Mouse (Mus musculus): ENCODE data around the gene Paxx. TPM values are rescaled to one million over a fixed set of nuclear protein-coding genes. Genes with fewer than 3 reads are reported as not detected.
"Not testable (repeated sequence)": the region's sequence is repeated elsewhere in the genome, so short reads cannot be mapped to it uniquely, and the experiment has no call there.

Gene Paxx
- total and polyA plus RNA-seq, 3 experiments = 13.9 to 16.2 (median 15.1) TPM

DNA sequence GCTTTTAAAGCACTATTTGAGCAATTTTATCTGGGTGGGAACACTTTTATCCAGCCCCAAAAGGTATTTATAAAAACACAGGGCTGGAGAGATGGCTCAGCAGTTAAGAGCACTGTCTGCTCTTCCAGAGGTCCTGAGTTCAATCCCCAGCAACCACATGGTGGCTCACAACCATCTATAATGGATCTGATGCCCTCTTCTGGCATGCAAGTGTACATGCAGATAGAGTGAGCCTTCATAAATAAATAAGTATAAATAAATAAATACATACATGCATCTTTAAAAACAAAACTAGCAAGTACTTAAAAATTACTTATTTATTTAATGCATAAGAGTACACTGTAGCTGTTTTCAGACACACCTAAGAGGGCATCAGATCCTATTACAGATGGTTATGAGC is 47.5 kb downstream of the Paxx start:
- H3K79me2 ChIP-seq (replicated peaks; ENCODE audit: control insufficient read depth, extremely low read depth, insufficient read depth, poor library complexity, severe bottlenecking); dilution Hi-C loops (cut with MboI; ENCODE audit: extremely low pct_ligation_motif_present, extremely low pct_unique_long_range_greater_than_20kb, low sequenced_read_pairs); H3K9me3 ChIP-seq (replicated peaks; ENCODE audit: low read length); H3K4me1 ChIP-seq (ENCODE audit: control insufficient read depth in 1 of 2, insufficient read depth in 2 of 2); in situ Hi-C loops (cut with MboI; ENCODE audit: low pct_ligation_motif_present, low pct_unique_long_range_greater_than_20kb, low sequenced_read_pairs); H3K9ac ChIP-seq (ENCODE audit: insufficient read depth, low read depth); H3K27ac ChIP-seq (ENCODE audit: insufficient read depth, low read depth); H3K4me2 ChIP-seq (ENCODE audit: insufficient read depth, low read depth, poor library complexity, severe bottlenecking); DNase-seq (ENCODE audit: extremely low read depth); H3K36me3 ChIP-seq (replicated peaks in 1 of 2; ENCODE audit: control insufficient read depth in 1 of 2, insufficient read depth in 1 of 2, low read length in 1 of 2); H3K4me3 ChIP-seq (replicated peaks in 1 of 3; ENCODE audit: low read depth in 2 of 3, low read length in 2 of 3, poor library complexity in 1 of 3): not testable (repeated sequence)
- TF ChIP-seq CTCF (conservative IDR thresholded peaks at IDR 0.05 in 1 of 2, IDR thresholded peaks at IDR 0.05 in 1 of 2; ENCODE audit: low read depth in 2 of 2, low read length in 2 of 2) (peak in 1 of 2 experiments; percentile 52; a peak in 2 of 4 replicates), RAD21 (IDR thresholded peaks at IDR 0.05; ENCODE audit: low read depth, low read length) (peak; percentile 26)
- peaks cover 66% of the 10 kb centered on the region for H3K27me3 ChIP-seq (replicated peaks)

DNA sequence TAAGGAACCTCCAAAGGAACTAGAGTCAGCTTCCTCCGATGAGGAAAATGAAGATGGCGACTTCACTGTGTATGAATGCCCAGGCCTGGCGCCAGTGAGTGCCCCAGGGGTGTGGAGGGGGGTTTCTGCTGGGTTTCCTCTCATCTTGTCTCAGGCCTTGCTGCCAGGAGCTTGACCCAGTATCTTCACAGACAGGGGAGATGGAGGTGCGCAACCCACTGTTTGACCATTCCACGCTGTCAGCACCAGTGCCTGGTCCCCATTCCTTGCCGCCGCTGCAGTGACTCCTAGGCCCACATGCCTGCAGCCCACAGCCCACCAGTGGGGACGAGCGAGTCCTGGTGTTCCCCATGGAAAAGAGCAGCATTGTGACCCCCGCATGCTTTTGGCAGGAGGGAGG is 52.0 kb downstream of the Paxx start:
- dilution Hi-C loops (cut with MboI; ENCODE audit: extremely low pct_ligation_motif_present, extremely low pct_unique_long_range_greater_than_20kb, low sequenced_read_pairs) = no loop called here
- H3K27me3 ChIP-seq (replicated peaks) = peaks cover 77% of the 10 kb centered on the region
- TF ChIP-seq USF2 (conservative IDR thresholded peaks at IDR 0.05; ENCODE audit: low read depth, low read length) (no peak), JUND (conservative IDR thresholded peaks at IDR 0.05; ENCODE audit: low read depth, low read length) (no peak), HCFC1 (IDR thresholded peaks at IDR 0.05; ENCODE audit: low read depth, low read length) (no peak), ZC3H11A (IDR thresholded peaks at IDR 0.05; ENCODE audit: low read depth, low read length) (no peak), UBTF (IDR thresholded peaks at IDR 0.05; ENCODE audit: low read depth, low read length) (no peak)
- in situ Hi-C loops (cut with MboI; ENCODE audit: low pct_ligation_motif_present, low pct_unique_long_range_greater_than_20kb, low sequenced_read_pairs) = no loop called here
- no peak for DNase-seq (ENCODE audit: extremely low read depth)
- no peaks in the 10 kb centered on the region for H3K4me1 ChIP-seq (ENCODE audit: control insufficient read depth in 1 of 2, insufficient read depth in 2 of 2)
- H3K4me3 ChIP-seq (replicated peaks in 1 of 3; ENCODE audit: low read depth in 2 of 3, low read length in 2 of 3, poor library complexity in 1 of 3) = no peak overlapping the region
- H3K79me2 ChIP-seq (replicated peaks; ENCODE audit: control insufficient read depth, extremely low read depth, insufficient read depth, poor library complexity, severe bottlenecking) = no peaks in the 10 kb centered on the region
- H3K4me2 ChIP-seq (ENCODE audit: insufficient read depth, low read depth, poor library complexity, severe bottlenecking) = no peak overlapping the region
- H3K9ac ChIP-seq (ENCODE audit: insufficient read depth, low read depth) = no peak overlapping the region
- H3K9me3 ChIP-seq (replicated peaks; ENCODE audit: low read length) = no peaks in the 10 kb centered on the region
- no peaks in the 10 kb centered on the region for H3K36me3 ChIP-seq (replicated peaks in 1 of 2; ENCODE audit: control insufficient read depth in 1 of 2, insufficient read depth in 1 of 2, low read length in 1 of 2)
- H3K27ac ChIP-seq (ENCODE audit: insufficient read depth, low read depth) = no peak overlapping the region

Other genes with a start within 250 kb of the Paxx start
Only the 20 nearest of the 44 such genes appear.
- gene Grin1, start 141.9 kb downstream of the Paxx start, total RNA-seq (2012; rRNA removed) = 0.04 and 0.17 TPM in 2 replicates
- gene Grin1, start 141.9 kb downstream of the Paxx start, total RNA-seq (2014; rRNA removed) = 0.08 and 0.36 TPM in 2 replicates
- gene Grin1, start 141.9 kb downstream of the Paxx start, polyA plus RNA-seq (2012; ENCODE audit: insufficient read length, low read depth) = 0.06 TPM in 1 of 2 replicates, not detected in the other
- gene Man1b1, start 128.8 kb downstream of the Paxx start, total RNA-seq (2012; rRNA removed) = 45.7 and 58.1 TPM in 2 replicates
- 39.3 and 41.8 TPM in 2 replicates for gene Man1b1, start 128.8 kb downstream of the Paxx start, total RNA-seq (2014; rRNA removed)
- 68.8 and 69.3 TPM in 2 replicates for gene Man1b1, start 128.8 kb downstream of the Paxx start, polyA plus RNA-seq (2012; ENCODE audit: insufficient read length, low read depth)
- 21.0 and 36.0 TPM in 2 replicates for gene Dpp7, start 104.7 kb downstream of the Paxx start, total RNA-seq (2012; rRNA removed)
- 16.2 and 19.4 TPM in 2 replicates for gene Dpp7, start 104.7 kb downstream of the Paxx start, total RNA-seq (2014; rRNA removed)
- gene Dpp7, start 104.7 kb downstream of the Paxx start, polyA plus RNA-seq (2012; ENCODE audit: insufficient read length, low read depth) = 20.9 and 22.7 TPM in 2 replicates
- gene Uap1l1, start 95.4 kb downstream of the Paxx start, total RNA-seq (2012; rRNA removed) = 14.5 and 16.2 TPM in 2 replicates
- gene Uap1l1, start 95.4 kb downstream of the Paxx start, total RNA-seq (2014; rRNA removed) = 3.3 and 4.3 TPM in 2 replicates
- gene Uap1l1, start 95.4 kb downstream of the Paxx start, polyA plus RNA-seq (2012; ENCODE audit: insufficient read length, low read depth) = 27.6 and 30.8 TPM in 2 replicates
- gene Sapcd2, start 88.8 kb downstream of the Paxx start, total RNA-seq (2012; rRNA removed) = 27.3 and 32.1 TPM in 2 replicates
- gene Sapcd2, start 88.8 kb downstream of the Paxx start, total RNA-seq (2014; rRNA removed) = 21.9 and 22.5 TPM in 2 replicates
- gene Sapcd2, start 88.8 kb downstream of the Paxx start, polyA plus RNA-seq (2012; ENCODE audit: insufficient read length, low read depth) = 16.5 and 16.9 TPM in 2 replicates
- not detected in 2 replicates for gene Entpd2, start 65.2 kb downstream of the Paxx start, total RNA-seq (2012; rRNA removed)
- gene Entpd2, start 65.2 kb downstream of the Paxx start, total RNA-seq (2014; rRNA removed) = not detected in 2 replicates
- not detected in 2 replicates for gene Entpd2, start 65.2 kb downstream of the Paxx start, polyA plus RNA-seq (2012; ENCODE audit: insufficient read length, low read depth)
- 3.4 and 5.5 TPM in 2 replicates for gene Npdc1, start 61.7 kb downstream of the Paxx start, total RNA-seq (2012; rRNA removed)
- not detected in 2 replicates for gene Npdc1, start 61.7 kb downstream of the Paxx start, total RNA-seq (2014; rRNA removed)
- gene Npdc1, start 61.7 kb downstream of the Paxx start, polyA plus RNA-seq (2012; ENCODE audit: insufficient read length, low read depth) = 0.49 and 0.78 TPM in 2 replicates
- gene Fut7, start 37.8 kb downstream of the Paxx start, total RNA-seq (2012; rRNA removed) = 0.17 and 0.25 TPM in 2 replicates
- 0.17 and 0.51 TPM in 2 replicates for gene Fut7, start 37.8 kb downstream of the Paxx start, total RNA-seq (2014; rRNA removed)
- gene Fut7, start 37.8 kb downstream of the Paxx start, polyA plus RNA-seq (2012; ENCODE audit: insufficient read length, low read depth) = 0.57 and 0.74 TPM in 2 replicates
- 10.5 and 13.0 TPM in 2 replicates for gene Abca2, start 32.4 kb downstream of the Paxx start, total RNA-seq (2012; rRNA removed)
- 3.1 and 5.0 TPM in 2 replicates for gene Abca2, start 32.4 kb downstream of the Paxx start, total RNA-seq (2014; rRNA removed)
- gene Abca2, start 32.4 kb downstream of the Paxx start, polyA plus RNA-seq (2012; ENCODE audit: insufficient read length, low read depth) = 15.7 and 23.4 TPM in 2 replicates
- 0.30 and 0.63 TPM in 2 replicates for gene Clic3, start 4.3 kb downstream of the Paxx start, total RNA-seq (2012; rRNA removed)
- not detected in 2 replicates for gene Clic3, start 4.3 kb downstream of the Paxx start, total RNA-seq (2014; rRNA removed)
- gene Clic3, start 4.3 kb downstream of the Paxx start, polyA plus RNA-seq (2012; ENCODE audit: insufficient read length, low read depth) = 0.71 and 1.6 TPM in 2 replicates
- gene Ptgds, start 9.0 kb upstream of the Paxx start, total RNA-seq (2012; rRNA removed) = 0.29 TPM in 1 of 2 replicates, not detected in the other
- gene Ptgds, start 9.0 kb upstream of the Paxx start, total RNA-seq (2014; rRNA removed) = 0.46 TPM in 1 of 2 replicates, not detected in the other
- gene Ptgds, start 9.0 kb upstream of the Paxx start, polyA plus RNA-seq (2012; ENCODE audit: insufficient read length, low read depth) = 0.37 and 0.40 TPM in 2 replicates
- gene Lcn12, start 32.8 kb upstream of the Paxx start, total RNA-seq (2012; rRNA removed) = not detected in 2 replicates
- not detected in 2 replicates for gene Lcn12, start 32.8 kb upstream of the Paxx start, total RNA-seq (2014; rRNA removed)
- gene Lcn12, start 32.8 kb upstream of the Paxx start, polyA plus RNA-seq (2012; ENCODE audit: insufficient read length, low read depth) = not detected in 2 replicates
- gene Fbxw5, start 39.7 kb upstream of the Paxx start, total RNA-seq (2012; rRNA removed) = 36.8 and 37.4 TPM in 2 replicates
- gene Fbxw5, start 39.7 kb upstream of the Paxx start, total RNA-seq (2014; rRNA removed) = 31.9 and 34.3 TPM in 2 replicates
- 37.0 and 40.4 TPM in 2 replicates for gene Fbxw5, start 39.7 kb upstream of the Paxx start, polyA plus RNA-seq (2012; ENCODE audit: insufficient read length, low read depth)
- gene C8g, start 40.6 kb upstream of the Paxx start, total RNA-seq (2012; rRNA removed) = 1.2 and 2.7 TPM in 2 replicates
- 1.2 TPM in 2 replicates for gene C8g, start 40.6 kb upstream of the Paxx start, total RNA-seq (2014; rRNA removed)
- gene C8g, start 40.6 kb upstream of the Paxx start, polyA plus RNA-seq (2012; ENCODE audit: insufficient read length, low read depth) = 1.7 and 2.0 TPM in 2 replicates
- gene Traf2, start 85.8 kb upstream of the Paxx start, total RNA-seq (2012; rRNA removed) = 25.1 and 27.7 TPM in 2 replicates
- 17.9 and 19.3 TPM in 2 replicates for gene Traf2, start 85.8 kb upstream of the Paxx start, total RNA-seq (2014; rRNA removed)
- gene Traf2, start 85.8 kb upstream of the Paxx start, polyA plus RNA-seq (2012; ENCODE audit: insufficient read length, low read depth) = 26.3 and 26.4 TPM in 2 replicates
- gene Edf1, start 96.8 kb upstream of the Paxx start, total RNA-seq (2012; rRNA removed) = 215 and 223 TPM in 2 replicates
- gene Edf1, start 96.8 kb upstream of the Paxx start, total RNA-seq (2014; rRNA removed) = 187 and 188 TPM in 2 replicates
- gene Edf1, start 96.8 kb upstream of the Paxx start, polyA plus RNA-seq (2012; ENCODE audit: insufficient read length, low read depth) = 202 and 275 TPM in 2 replicates
- gene Mamdc4, start 113.8 kb upstream of the Paxx start, total RNA-seq (2012; rRNA removed) = 29.2 and 34.9 TPM in 2 replicates
- gene Mamdc4, start 113.8 kb upstream of the Paxx start, total RNA-seq (2014; rRNA removed) = 0.65 and 4.4 TPM in 2 replicates
- gene Mamdc4, start 113.8 kb upstream of the Paxx start, polyA plus RNA-seq (2012; ENCODE audit: insufficient read length, low read depth) = 4.9 and 11.5 TPM in 2 replicates
- gene Phpt1, start 114.1 kb upstream of the Paxx start, total RNA-seq (2012; rRNA removed) = 46.6 and 47.2 TPM in 2 replicates
- 32.6 and 37.9 TPM in 2 replicates for gene Phpt1, start 114.1 kb upstream of the Paxx start, total RNA-seq (2014; rRNA removed)
- gene Phpt1, start 114.1 kb upstream of the Paxx start, polyA plus RNA-seq (2012; ENCODE audit: insufficient read length, low read depth) = 66.9 and 69.7 TPM in 2 replicates
- 0.97 and 1.4 TPM in 2 replicates for gene Ajm1, start 120.7 kb upstream of the Paxx start, total RNA-seq (2012; rRNA removed)
- 0.23 and 0.31 TPM in 2 replicates for gene Ajm1, start 120.7 kb upstream of the Paxx start, total RNA-seq (2014; rRNA removed)
- gene Ajm1, start 120.7 kb upstream of the Paxx start, polyA plus RNA-seq (2012; ENCODE audit: insufficient read length, low read depth) = 0.93 and 1.4 TPM in 2 replicates
- 52.0 and 55.7 TPM in 2 replicates for gene Rabl6, start 147.4 kb upstream of the Paxx start, total RNA-seq (2012; rRNA removed)
- gene Rabl6, start 147.4 kb upstream of the Paxx start, total RNA-seq (2014; rRNA removed) = 32.2 and 34.6 TPM in 2 replicates
- 62.0 and 72.9 TPM in 2 replicates for gene Rabl6, start 147.4 kb upstream of the Paxx start, polyA plus RNA-seq (2012; ENCODE audit: insufficient read length, low read depth)

Data from CH12.LX (cell line).